Mouse (Mus musculus) liver, postnatal 0 days (tissue): ENCODE results near the gene Phactr3.

Experiments
- CTCF ChIP-seq: sonication (generic); IDR thresholded peaks from 2 replicates; pipeline ENCODE4 v1.5.1; 2016; ENCODE audit warnings: antibody characterized with exemption, low read depth
- EP300 ChIP-seq: IDR thresholded peaks from 2 replicates; pipeline ENCODE4 v1.6.1; 2016; ENCODE audit warnings: antibody characterized with exemption, low read depth, mild to moderate bottlenecking

DNA sequence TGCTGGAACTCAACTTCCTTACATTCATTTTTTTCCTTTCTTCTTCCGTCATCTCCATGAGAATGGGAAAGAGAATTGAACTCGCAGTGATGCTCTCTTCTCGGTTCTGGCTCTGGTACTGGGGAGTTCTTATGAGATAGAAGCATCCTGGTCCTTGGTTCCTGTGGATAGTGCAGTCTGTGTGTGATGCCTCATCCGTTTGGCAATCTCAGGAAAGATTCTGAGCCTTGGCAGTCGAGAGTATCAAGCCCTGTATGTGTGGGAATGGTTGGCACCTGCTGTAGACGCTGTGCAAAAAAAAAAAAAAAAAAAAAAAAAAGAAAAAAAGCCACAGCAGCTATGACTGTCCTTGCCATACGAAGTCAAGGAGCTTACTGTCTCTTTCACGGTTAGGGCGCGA is 47.2 kb downstream of the Phactr3 start:
- no peak for TF ChIP-seq CTCF
- TF ChIP-seq EP300 = no peak
